Mouse (Mus musculus) left cerebral cortex, postnatal 14 days (tissue): ENCODE measurements around the gene Zfp68. TPM values are rescaled to one million over a fixed set of nuclear protein-coding genes. Genes with fewer than 3 reads are reported as not detected.
"Not testable (repeated sequence)": the region's sequence is repeated elsewhere in the genome, so short reads cannot be mapped to it uniquely, and the experiment has no call there.

Experiments
- DNase-seq, 2 experiments: peaks; one replicate each; pipeline ENCODE4 v3.0.0; 2021 to 2022; ENCODE audit warnings: low spot score in 2 of 2, mixed read lengths in 1 of 2
- intact Hi-C: fragments of 180-260 bp; cut with DNase I; formaldehyde crosslinking; loops from one replicate; pipeline ENCODE4 v1.15.1; 2025
- long read RNA-seq, 2 experiments: library from polyadenylated mRNA; stranded (forward); transcript quantifications; one replicate each; pipeline ENCODE4 v2.0.0; 2021
- total RNA-seq, 2 experiments: library from RNA; stranded (reverse); gene quantifications; 2 replicates each; pipeline ENCODE4 v1.2.3; 2021

Gene Zfp68
- 10 to 100 TPM; 22.8 to 26.6 TPM for total RNA-seq
- long read RNA-seq, experiment 1, full-length matches to known transcripts, result 43 of 47 reads
- long read RNA-seq, experiment 1, partial matches to known transcripts, result 3 of 47 reads
- long read RNA-seq, experiment 1, other reads (novel, unspliced or antisense), result 1 of 47 reads
- long read RNA-seq, experiment 2, full-length matches to known transcripts, result 62 of 66 reads
- long read RNA-seq, experiment 2, partial matches to known transcripts, result 0 of 66 reads
- long read RNA-seq, experiment 2, other reads (novel, unspliced or antisense), result 4 of 66 reads

- peak; percentile 97 to 98 for DNase-seq
- intact Hi-C loops, result no loop called here
Observed at GRCm38 (mm10) chr5:138619211-138620128, at the start of gene Zfp68. Gene Zfp68, minus strand, starts transcription at chr5:138619761.

- DNase-seq, result peak; percentile 20 to 53
- intact Hi-C loops, result no loop called here
Observed at GRCm38 (mm10) chr5:138658922-138659321, 39.4 kb upstream of the Zfp68 start.

GRCm38 (mm10) chr5:138657854-138658253 is 38.3 kb upstream of the Zfp68 start:
- peak; percentile 58 to 64 for DNase-seq
- intact Hi-C loops, result no loop called here

- no peak for DNase-seq
- intact Hi-C loops, result no loop called here
Observed at GRCm38 (mm10) chr5:138657407-138657806, 37.8 kb upstream of the Zfp68 start.

GRCm38 (mm10) chr5:138656477-138657156 is 37.1 kb upstream of the Zfp68 start:
- intact Hi-C loops, result no loop called here
- peak; percentile 52 to 70 for DNase-seq

GRCm38 (mm10) chr5:138652911-138653310 is 33.4 kb upstream of the Zfp68 start:
- DNase-seq, result no peak
- intact Hi-C loops, result no loop called here

GRCm38 (mm10) chr5:138641761-138642160 is 22.2 kb upstream of the Zfp68 start:
- no peak for DNase-seq
- intact Hi-C loops, result no loop called here

GRCm38 (mm10) chr5:138641081-138641480 is 21.5 kb upstream of the Zfp68 start:
- DNase-seq, result no peak
- intact Hi-C loops, result no loop called here

- intact Hi-C loops, result no loop called here
- no peak for DNase-seq
Observed at GRCm38 (mm10) chr5:138636486-138636885, 16.9 kb upstream of the Zfp68 start.

- DNase-seq, result no peak
- intact Hi-C loops, result no loop called here
Observed at GRCm38 (mm10) chr5:138623478-138623875, 3.9 kb upstream of the Zfp68 start.

GRCm38 (mm10) chr5:138622645-138623477 is 3.3 kb upstream of the Zfp68 start, which contains the start of gene A430033K04Rik:
Gene A430033K04Rik, plus strand, starts transcription at chr5:138622859.
- intact Hi-C loops, result no loop called here
- peak; percentile 95 to 98 for DNase-seq

- DNase-seq, result no peak
- intact Hi-C loops, result no loop called here
Observed at GRCm38 (mm10) chr5:138620836-138621235, 1.3 kb upstream of the Zfp68 start.

- intact Hi-C loops, result no loop called here
Observed at GRCm38 (mm10) chr5:138618353-138618752, 1.2 kb downstream of the Zfp68 start.

GRCm38 (mm10) chr5:138587396-138587795 is 32.2 kb downstream of the Zfp68 start:
- DNase-seq, result no peak
- intact Hi-C loops, result no loop called here

More at GRCm38 (mm10) chr5:138618353-138618752, 1.2 kb downstream of the Zfp68 start:
- DNase-seq, result no peak

GRCm38 (mm10) chr5:138571623-138572022 is 47.9 kb downstream of the Zfp68 start:
- DNase-seq, result no peak
- intact Hi-C loops, result no loop called here

- DNase-seq, intact Hi-C loops: not testable (repeated sequence)
Observed at GRCm38 (mm10) chr5:138564612-138565011, 54.9 kb downstream of the Zfp68 start, which contains the start of gene 1700123K08Rik. Gene 1700123K08Rik, minus strand, starts transcription at chr5:138564712.
